Mouse (Mus musculus): ENCODE measurements around the gene Adcy1.

Gene Adcy1

DNA sequence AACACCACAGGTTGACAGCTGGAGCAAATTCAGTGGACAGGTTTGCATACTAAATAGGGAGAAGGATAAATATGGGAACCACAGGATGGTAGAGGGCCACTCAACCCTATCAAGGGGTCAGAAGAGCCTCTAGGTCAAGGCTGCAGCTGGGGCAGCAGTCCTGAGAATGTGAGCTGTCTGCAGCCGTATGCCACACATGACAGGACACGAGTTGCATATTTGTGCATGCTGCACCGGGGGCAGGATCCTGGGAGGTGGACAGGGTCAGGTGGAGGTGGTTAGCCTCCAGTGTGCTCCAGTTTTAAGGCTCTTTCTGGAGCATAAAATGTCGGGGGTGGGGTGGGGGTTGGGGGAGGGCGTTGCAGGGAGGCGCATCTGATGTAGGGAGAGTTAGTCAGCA, 8.3 kb downstream of the Adcy1 start:
- no peak for DNase-seq

DNA sequence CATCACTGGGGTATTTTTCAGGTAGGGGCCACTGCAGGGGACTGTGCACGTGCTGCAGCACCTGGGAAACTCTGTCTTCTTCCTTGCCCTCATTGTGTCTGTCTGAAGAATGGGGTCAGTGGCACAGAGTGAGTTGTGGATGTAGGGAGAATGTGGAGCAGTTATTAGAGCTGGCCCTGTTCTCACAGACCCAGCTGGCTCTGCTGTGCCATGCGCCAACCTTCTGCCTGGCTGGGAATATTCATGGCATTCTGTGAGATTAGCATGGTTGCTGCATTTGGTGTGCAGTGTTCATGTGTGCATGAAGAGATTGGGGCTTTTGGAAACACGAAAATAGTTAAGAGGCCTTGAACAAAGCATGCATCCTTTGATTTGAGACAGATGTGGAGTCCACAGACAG, 10.3 kb downstream of the Adcy1 start:
- no peak for DNase-seq

GRCm38 (mm10) chr11:7076510-7076909, 13.2 kb downstream of the Adcy1 start:
- no peak for DNase-seq

DNA sequence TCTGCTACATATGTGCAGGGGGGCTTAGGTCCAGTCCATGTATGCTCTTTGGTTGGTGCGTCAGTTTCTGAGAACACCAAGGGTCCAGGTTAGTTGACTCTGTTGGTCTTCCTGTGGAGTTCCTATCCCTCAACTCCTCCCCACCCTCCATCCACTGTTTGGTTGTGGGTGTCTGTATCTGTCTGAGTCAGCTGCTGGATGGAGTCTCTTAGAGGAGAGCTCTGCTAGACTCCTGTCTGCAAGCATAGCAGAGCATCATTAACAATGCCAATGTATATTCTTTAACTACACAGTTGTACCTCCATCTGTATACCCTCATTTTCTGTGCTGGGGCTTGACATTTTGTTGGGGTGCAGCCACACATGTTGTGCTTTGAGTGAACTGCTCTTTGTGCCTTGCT, 18.6 kb downstream of the Adcy1 start:
- no peak for DNase-seq

- no peak for DNase-seq
Observed at GRCm38 (mm10) chr11:7083911-7084310, 20.6 kb downstream of the Adcy1 start.

DNA sequence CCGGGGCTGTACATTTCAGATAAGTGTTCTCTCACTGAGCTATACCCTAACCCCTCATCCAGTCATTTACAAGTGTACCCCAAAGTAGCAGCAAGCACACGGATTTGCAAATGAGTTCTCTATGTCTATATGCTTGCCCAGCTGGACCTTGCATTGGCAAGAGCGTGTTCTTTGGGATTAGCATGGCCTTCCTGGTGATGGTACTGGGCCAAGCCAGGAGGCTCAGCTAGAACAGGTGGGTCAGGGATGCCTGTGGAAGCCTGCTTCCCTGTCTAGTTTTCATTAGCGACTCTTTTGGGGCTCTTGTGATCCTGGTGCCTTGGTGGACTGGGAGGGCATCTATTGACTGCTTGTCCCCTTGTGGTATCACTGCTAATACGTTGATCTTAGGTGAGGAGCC, 21.9 kb downstream of the Adcy1 start:
- no peak for DNase-seq

- no peak for DNase-seq
Observed at GRCm38 (mm10) chr11:7091120-7091519, 27.8 kb downstream of the Adcy1 start.

DNA sequence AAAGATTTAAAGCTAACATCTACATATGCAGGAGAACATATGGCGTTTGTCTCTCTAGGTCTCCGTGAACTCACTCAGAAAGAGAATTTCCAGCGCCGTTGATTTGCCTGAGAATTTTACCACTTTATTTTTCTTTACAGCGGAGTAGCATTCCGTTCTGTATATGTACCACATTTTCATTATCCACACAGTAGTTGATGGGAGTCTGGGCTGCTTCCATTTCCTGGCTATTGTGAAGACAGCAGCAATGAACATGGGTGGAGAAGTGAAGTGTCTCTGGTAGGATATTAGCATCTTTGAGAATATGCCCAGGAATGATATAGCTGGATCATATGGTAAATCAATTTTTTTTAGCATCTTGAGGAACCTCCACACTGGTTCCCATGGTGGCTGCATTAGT, 31.6 kb downstream of the Adcy1 start:
- peak; percentile 25 for DNase-seq

GRCm38 (mm10) chr11:7101674-7102073, 38.4 kb downstream of the Adcy1 start:
- DNase-seq: no peak

DNA sequence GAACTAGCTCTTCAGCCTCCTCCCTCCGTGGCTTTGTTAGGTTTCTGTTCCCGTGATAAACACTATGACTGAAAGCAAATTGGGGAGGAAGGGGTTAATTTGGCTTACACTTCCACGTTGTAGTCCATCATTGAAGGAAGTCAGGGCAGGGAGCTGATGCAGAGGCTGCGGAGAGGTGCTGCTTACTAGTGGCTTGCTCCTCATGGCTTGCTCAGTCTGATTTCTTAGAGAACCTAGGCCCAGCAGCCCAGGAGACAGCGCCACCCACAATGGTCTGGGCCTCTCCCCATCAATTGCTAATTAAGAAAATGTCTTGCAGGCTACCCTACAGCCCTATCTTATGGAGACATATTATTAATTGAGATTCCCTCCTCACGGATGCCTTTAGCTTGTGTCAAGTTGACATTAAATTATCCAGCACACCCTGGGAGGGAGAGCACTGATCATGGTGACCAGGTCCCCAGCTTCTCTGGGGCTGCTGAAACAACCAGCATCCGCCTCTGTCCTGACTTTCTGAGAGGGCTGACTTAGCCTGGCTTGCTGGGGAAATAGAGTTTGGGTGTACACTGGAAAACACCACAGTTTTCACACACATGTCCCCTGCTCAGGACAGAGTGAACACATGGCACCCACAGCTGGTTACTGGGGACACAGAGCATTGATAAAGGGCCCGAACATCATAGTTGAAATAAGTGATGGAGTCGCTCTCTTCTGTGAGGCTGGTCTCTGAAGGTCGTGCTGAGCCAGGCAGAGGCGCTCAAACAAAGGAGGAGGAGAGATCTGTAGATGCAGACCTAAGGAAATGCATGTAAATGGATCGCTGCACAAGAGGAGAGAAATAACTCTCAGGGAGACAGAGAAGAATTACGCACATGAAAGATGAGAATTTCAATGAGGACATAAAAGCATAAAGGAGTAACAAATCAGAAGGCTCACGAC, 39.2 kb downstream of the Adcy1 start:
- DNase-seq: no peak

- DNase-seq: no peak
Observed at GRCm38 (mm10) chr11:7105337-7105736, 42.0 kb downstream of the Adcy1 start.

DNA sequence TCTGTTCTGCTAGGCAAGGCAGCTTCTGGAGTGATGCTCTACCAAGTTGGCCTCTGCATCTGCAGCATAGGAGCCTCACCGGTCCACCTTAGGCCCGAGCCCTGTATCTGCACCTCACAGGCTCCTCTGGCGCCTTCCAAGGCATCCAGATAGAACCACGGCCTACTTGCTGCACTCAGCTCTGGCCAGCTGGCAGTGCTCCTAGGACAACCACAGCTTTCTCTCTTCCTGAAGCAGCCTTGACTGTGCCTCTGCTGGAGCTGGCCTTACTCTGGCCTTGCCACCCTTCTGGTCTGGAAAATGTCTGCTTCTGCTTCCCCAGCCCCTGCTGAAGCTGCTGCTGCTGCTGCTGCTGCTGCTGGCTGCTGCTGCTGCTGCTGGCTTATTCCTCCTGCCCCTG, 45.8 kb downstream of the Adcy1 start:
- DNase-seq: no peak

GRCm38 (mm10) chr11:7113046-7113445, 49.8 kb downstream of the Adcy1 start:
- DNase-seq: no peak

DNA sequence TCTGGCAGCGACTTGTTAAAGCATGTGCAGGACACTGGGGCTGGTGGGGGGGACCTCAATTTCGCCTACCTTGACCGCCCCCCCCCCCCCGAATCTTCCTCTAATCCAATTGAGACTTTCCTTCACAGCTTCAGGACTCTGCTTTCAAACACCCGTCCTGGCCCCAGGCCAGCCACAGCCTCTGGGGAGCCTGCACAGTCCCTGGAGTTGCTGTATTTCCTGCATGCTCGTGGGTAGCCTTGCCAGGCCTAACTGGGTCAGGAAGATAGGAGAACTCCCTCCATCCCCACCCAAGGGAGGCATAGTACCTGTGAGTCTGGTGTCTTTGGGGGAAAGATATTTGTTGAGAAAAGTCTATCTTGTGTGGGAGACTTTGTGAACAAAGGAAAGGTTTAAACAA, 50.4 kb downstream of the Adcy1 start:
- peak; percentile 23 for DNase-seq

DNA sequence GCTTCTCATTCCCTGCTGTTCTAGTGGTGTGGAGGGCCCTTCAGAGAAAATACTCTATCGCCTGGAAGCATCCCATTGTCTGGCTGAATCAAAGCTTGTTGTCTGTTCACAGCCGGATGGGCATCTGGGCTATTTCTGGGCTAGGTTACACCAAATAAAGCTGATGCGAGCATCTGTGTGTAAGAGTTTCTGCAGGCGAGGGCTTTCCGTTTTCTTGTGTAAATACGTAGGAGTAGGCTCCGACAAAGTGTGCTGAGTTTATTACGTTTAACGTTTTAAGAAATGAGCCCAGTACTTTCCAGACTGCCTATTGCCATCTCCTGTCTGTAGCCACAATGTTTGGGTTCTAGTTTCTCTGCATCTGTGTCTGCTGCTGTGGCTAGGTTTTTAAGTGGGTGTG, 51.0 kb downstream of the Adcy1 start:
- peak; percentile 38 for DNase-seq

- no peak for DNase-seq
Observed at GRCm38 (mm10) chr11:7116647-7117046, 53.4 kb downstream of the Adcy1 start.

- DNase-seq: no peak
Observed at GRCm38 (mm10) chr11:7129319-7130051, 66.2 kb downstream of the Adcy1 start.

DNA sequence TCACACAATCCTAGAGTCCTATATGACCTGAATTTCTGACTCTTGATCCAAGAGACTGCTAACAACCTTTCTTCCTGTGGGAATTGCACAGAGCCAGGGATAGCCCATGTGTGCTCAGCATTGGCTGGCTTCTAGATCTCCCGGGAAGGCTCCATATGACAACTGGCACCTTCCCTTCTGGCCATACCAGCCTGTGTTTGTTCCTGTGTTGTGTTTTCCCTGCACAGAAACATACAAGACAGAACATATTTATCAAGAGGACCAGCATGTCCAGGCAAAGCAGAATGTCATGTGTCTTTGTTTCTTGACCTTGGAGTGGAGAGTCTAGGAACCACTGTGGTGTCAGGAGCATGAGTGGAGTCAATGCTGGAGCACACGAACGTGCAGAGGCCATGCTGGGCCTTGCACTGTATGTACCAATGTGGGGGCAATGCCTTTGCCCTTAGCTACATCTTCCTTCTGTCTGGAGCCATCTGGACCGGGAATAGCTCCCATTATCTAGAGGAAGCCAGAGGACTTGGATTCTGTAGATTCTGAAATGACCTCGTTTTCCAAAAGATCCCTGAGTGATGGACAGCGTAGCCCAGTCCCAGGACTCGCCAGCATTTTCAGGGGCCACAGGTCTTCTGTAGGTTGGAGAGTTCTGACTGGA, 69.6 kb downstream of the Adcy1 start:
- DNase-seq: no peak

DNA sequence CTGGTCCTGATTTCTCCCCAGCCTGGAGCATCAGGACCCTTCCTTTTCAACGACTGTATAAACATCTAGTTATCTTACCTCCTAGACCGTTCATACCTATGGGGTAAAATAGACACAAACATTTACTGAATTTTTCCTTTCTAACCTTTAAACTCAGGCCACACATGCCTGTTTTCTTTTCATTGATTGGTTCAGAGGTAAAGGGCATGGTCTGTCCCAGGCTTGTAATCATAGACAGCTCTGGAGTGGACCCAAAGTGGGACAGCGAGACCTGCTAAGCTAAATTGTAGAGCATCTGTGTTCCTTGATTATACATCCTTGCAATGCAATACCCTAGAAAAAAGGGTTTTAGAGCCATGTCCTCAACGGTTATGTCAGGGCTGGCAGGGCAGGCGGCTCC, 70.4 kb downstream of the Adcy1 start:
- no peak for DNase-seq

- peak; percentile 83 for DNase-seq
Observed at GRCm38 (mm10) chr11:7134319-7134718, 71.0 kb downstream of the Adcy1 start.

GRCm38 (mm10) chr11:7135301-7135700, 72.0 kb downstream of the Adcy1 start:
- no peak for DNase-seq

GRCm38 (mm10) chr11:7135763-7136162, 72.5 kb downstream of the Adcy1 start:
- DNase-seq: no peak

- no peak for DNase-seq
Observed at GRCm38 (mm10) chr11:7136246-7136855, 73.1 kb downstream of the Adcy1 start.

Measured in right cerebral cortex, adult 18-20 months (tissue).